Mouse (Mus musculus) heart, postnatal 0 days (tissue): Measurements from ENCODE around the gene Fam13c.

Experiments used
- CTCF ChIP-seq: IDR thresholded peaks from 2 replicates; pipeline ENCODE4 v1.5.1; 2016; ENCODE audit warnings: antibody characterized with exemption, control low read depth, low read depth
- EP300 ChIP-seq: IDR thresholded peaks from 2 replicates; pipeline ENCODE4 v1.6.1; 2016; ENCODE audit warnings: antibody characterized with exemption, low read depth

DNA sequence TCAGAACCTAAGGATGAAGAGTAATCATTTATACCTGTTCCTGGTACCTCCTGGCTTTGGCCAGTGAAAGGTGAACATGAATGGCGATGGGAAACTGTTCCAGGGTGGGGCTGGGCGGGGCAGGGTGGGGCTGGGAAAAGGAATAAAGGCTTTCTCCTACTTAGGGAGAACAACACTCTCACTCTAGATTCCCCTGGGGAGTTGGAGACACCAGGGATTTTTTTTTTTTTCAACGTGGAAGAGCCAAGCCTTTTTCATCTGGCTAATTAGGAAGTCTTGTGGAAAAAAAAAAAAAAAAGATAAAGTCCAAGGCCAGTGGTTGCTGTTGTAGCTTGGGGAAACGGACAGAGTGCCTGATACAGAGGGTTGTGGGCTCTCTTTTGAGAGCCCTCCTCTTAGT lies 7.5 kb downstream of the Fam13c start:
- TF ChIP-seq EP300, result no peak
- TF ChIP-seq CTCF, result no peak
